ENCODE assay signal across 27 mouse cellular contexts in genomic region chr5:21505159-21505558, GRCm38 (mm10). TPM values are rescaled to one million over a fixed set of nuclear protein-coding genes. Genes with fewer than 3 reads are reported as not detected.
DNase-seq lines count a peak whose midpoint lies in the region; ATAC-seq and TF ChIP-seq lines count a peak whose summit lies in the region.
"Had no signal": no experiment of that assay in that cellular context is flagged by ENCODE, and none has a peak within 500 bp of the region (broad histone marks: within the 10 kb centered on the region; RNA-seq: fewer than 3 reads in every experiment).

No protein-coding gene starts in this region.

- no peak overlapping the region for H3K27ac ChIP-seq in CH12.LX (ENCODE audit: insufficient read depth, low read depth)
- no peak overlapping the region for H3K27ac ChIP-seq in hindbrain, embryonic 11.5 days (ENCODE audit: low read depth, low read length)
- H3K27ac ChIP-seq in hindbrain, embryonic 13.5 days, result no peak overlapping the region
- H3K27ac ChIP-seq: forebrain, embryonic 10.5 days; forebrain, embryonic 13.5 days; heart, adult 2 months; heart, embryonic 10.5 days; heart, embryonic 13.5 days; hindbrain, embryonic 12.5 days; intestine, embryonic 15.5 days had no signal

- peak; percentile 63 for ATAC-seq in megakaryocyte, adult 5-6 weeks (ENCODE audit: poor library complexity, severe bottlenecking)
- no peak for ATAC-seq in hindbrain, embryonic 11.5 days (ENCODE audit: low FRiP score)
- no peak for ATAC-seq in hindbrain, embryonic 13.5 days (ENCODE audit: low FRiP score)
- ATAC-seq: forebrain, embryonic 13.5 days; forebrain, postnatal 0 days; hindbrain, embryonic 16.5 days; intestine, embryonic 15.5 days; Patski had no signal

- TF ChIP-seq POLR2A in CH12.LX (IDR thresholded peaks at IDR 0.05; ENCODE audit: low read depth, low read length), result no peak

- H3K27me3 ChIP-seq in CH12.LX (replicated peaks), result no peaks in the 10 kb centered on the region
- H3K27me3 ChIP-seq in splenic B cell, adult 2 months (ENCODE audit: control insufficient read depth, insufficient read depth, low read length, poor library complexity, severe bottlenecking), result no peaks in the 10 kb centered on the region
- no peaks in the 10 kb centered on the region for H3K27me3 ChIP-seq in hindbrain, embryonic 11.5 days (ENCODE audit: control insufficient read depth, insufficient read depth, low read length)
- H3K27me3 ChIP-seq in hindbrain, embryonic 13.5 days, result no peaks in the 10 kb centered on the region
- H3K27me3 ChIP-seq: forebrain, embryonic 13.5 days; heart, embryonic 13.5 days; hindbrain, embryonic 12.5 days; intestine, embryonic 15.5 days; Patski had no signal

- H3K36me3 ChIP-seq in CH12.LX (replicated peaks in 1 of 2; ENCODE audit: control insufficient read depth in 1 of 2, insufficient read depth in 1 of 2, low read length in 1 of 2), result no peaks in the 10 kb centered on the region
- no peaks in the 10 kb centered on the region for H3K36me3 ChIP-seq in splenic B cell, adult 2 months (ENCODE audit: control insufficient read depth, insufficient read depth, low read length, poor library complexity, severe bottlenecking)
- no peaks in the 10 kb centered on the region for H3K36me3 ChIP-seq in hindbrain, embryonic 11.5 days (ENCODE audit: control insufficient read depth, insufficient read depth, low read length)
- no peaks in the 10 kb centered on the region for H3K36me3 ChIP-seq in hindbrain, embryonic 13.5 days
- H3K36me3 ChIP-seq: forebrain, embryonic 10.5 days; G1E; heart, embryonic 10.5 days; heart, embryonic 13.5 days; hindbrain, embryonic 12.5 days; intestine, embryonic 15.5 days had no signal

- in situ Hi-C loops in CH12.LX (cut with MboI; ENCODE audit: low pct_ligation_motif_present, low pct_unique_long_range_greater_than_20kb, low sequenced_read_pairs), result no loop called here

- DNase-seq in A20 (ENCODE audit: low read depth, low spot score), result peak; percentile 80
- DNase-seq in CH12.LX (ENCODE audit: extremely low read depth), result peak; percentile 35
- DNase-seq in splenic B cell, adult 2 months (ENCODE audit: low read depth, low spot score), result peak; percentile 18
- DNase-seq in hindbrain, embryonic 11.5 days (ENCODE audit: low spot score), result no peak
- no peak for DNase-seq in urinary bladder, postnatal 4 days (ENCODE audit: low spot score in 2 of 2)
- DNase-seq: adrenal gland, adult 2 months; adrenal gland, postnatal 25 days; cerebellum, adult 11-12 months; cerebellum, adult 8-10 months; cerebellum, postnatal 10 days; cerebellum, postnatal 36 days; forebrain, postnatal 0 days; gastrocnemius, postnatal 25 days; heart, adult 2 months; heart, postnatal 14 days; heart, postnatal 4 days had no signal

- peak overlapping the region; percentile 68 for H3K4me2 ChIP-seq in CH12.LX (ENCODE audit: insufficient read depth, low read depth, poor library complexity, severe bottlenecking)
- H3K4me2 ChIP-seq in hindbrain, embryonic 11.5 days (replicated peaks; ENCODE audit: low read depth, low read length), result no peak overlapping the region
- no peak overlapping the region for H3K4me2 ChIP-seq in hindbrain, embryonic 13.5 days
- H3K4me2 ChIP-seq: forebrain, embryonic 13.5 days; heart, embryonic 13.5 days; hindbrain, embryonic 12.5 days; intestine, embryonic 15.5 days had no signal

- H3K9me3 ChIP-seq in CH12.LX (replicated peaks; ENCODE audit: low read length), result no peaks in the 10 kb centered on the region
- H3K9me3 ChIP-seq in hindbrain, embryonic 11.5 days (ENCODE audit: control insufficient read depth, low read length), result no peaks in the 10 kb centered on the region
- no peaks in the 10 kb centered on the region for H3K9me3 ChIP-seq in hindbrain, embryonic 13.5 days
- H3K9me3 ChIP-seq: forebrain, embryonic 10.5 days; forebrain, embryonic 13.5 days; G1E; heart, embryonic 10.5 days; heart, embryonic 13.5 days; hindbrain, embryonic 12.5 days; intestine, embryonic 15.5 days had no signal

- H3K4me3 ChIP-seq in CH12.LX (replicated peaks in 1 of 3; ENCODE audit: low read depth in 2 of 3, low read length in 2 of 3, poor library complexity in 1 of 3), result no peak overlapping the region
- H3K4me3 ChIP-seq in hindbrain, embryonic 11.5 days (ENCODE audit: low read depth, low read length), result no peak overlapping the region
- no peak overlapping the region for H3K4me3 ChIP-seq in hindbrain, embryonic 13.5 days
- H3K4me3 ChIP-seq: forebrain, embryonic 10.5 days; forebrain, embryonic 13.5 days; heart, adult 2 months; heart, embryonic 10.5 days; heart, embryonic 13.5 days; hindbrain, embryonic 12.5 days; intestine, embryonic 15.5 days had no signal

- TF ChIP-seq EP300 in CH12.LX (IDR thresholded peaks at IDR 0.05; ENCODE audit: low read length), result peak; percentile 48; the same call in 1 of the 2 replicates

- dilution Hi-C loops in CH12.LX (cut with MboI; ENCODE audit: extremely low pct_ligation_motif_present, extremely low pct_unique_long_range_greater_than_20kb, low sequenced_read_pairs), result no loop called here

- H3K9ac ChIP-seq in CH12.LX (ENCODE audit: insufficient read depth, low read depth), result no peak overlapping the region
- H3K9ac ChIP-seq in hindbrain, embryonic 11.5 days (ENCODE audit: low read depth, low read length), result no peak overlapping the region
- H3K9ac ChIP-seq in hindbrain, embryonic 13.5 days, result no peak overlapping the region
- H3K9ac ChIP-seq: forebrain, embryonic 13.5 days; forebrain, postnatal 0 days; heart, embryonic 13.5 days; hindbrain, embryonic 12.5 days; intestine, embryonic 15.5 days had no signal

- TF ChIP-seq RAD21 in CH12.LX (IDR thresholded peaks at IDR 0.05; ENCODE audit: low read depth, low read length), result no peak

- WGBS in hindbrain, embryonic 11.5 days, result 87% methylated on average over 8 of the region's 8 CpGs
- WGBS in hindbrain, embryonic 13.5 days, result 85% methylated on average over 8 of the region's 8 CpGs

- no peak for TF ChIP-seq CTCF in CH12.LX (conservative IDR thresholded peaks at IDR 0.05 in 1 of 2, IDR thresholded peaks at IDR 0.05 in 1 of 2; ENCODE audit: low read depth in 2 of 2, low read length in 2 of 2)

- H3K79me2 ChIP-seq in CH12.LX (replicated peaks; ENCODE audit: control insufficient read depth, extremely low read depth, insufficient read depth, poor library complexity, severe bottlenecking), result no peaks in the 10 kb centered on the region

- H3K4me1 ChIP-seq in CH12.LX (ENCODE audit: control insufficient read depth in 1 of 2, insufficient read depth in 2 of 2), result peaks cover 13 to 41% of the 10 kb centered on the region in 2 experiments
- H3K4me1 ChIP-seq in hindbrain, embryonic 11.5 days (replicated peaks; ENCODE audit: control insufficient read depth, insufficient read depth, low read length), result no peaks in the 10 kb centered on the region
- no peaks in the 10 kb centered on the region for H3K4me1 ChIP-seq in hindbrain, embryonic 13.5 days (replicated peaks)
- H3K4me1 ChIP-seq: forebrain, embryonic 10.5 days; forebrain, embryonic 13.5 days; heart, embryonic 10.5 days; heart, embryonic 13.5 days; hindbrain, embryonic 12.5 days had no signal

TF ChIP-seq in CH12.LX, 34 proteins besides CTCF, POLR2A, EP300 and RAD21:
- no peak for TF ChIP-seq MAZ (IDR thresholded peaks at IDR 0.05; ENCODE audit: low read depth, low read length)
- TF ChIP-seq JUND (conservative IDR thresholded peaks at IDR 0.05; ENCODE audit: low read depth, low read length), result no peak
- TF ChIP-seq USF1 (IDR thresholded peaks at IDR 0.05; ENCODE audit: low read depth, low read length), result no peak
- TF ChIP-seq HCFC1 (IDR thresholded peaks at IDR 0.05; ENCODE audit: low read depth, low read length), result no peak
- TF ChIP-seq ZC3H11A (IDR thresholded peaks at IDR 0.05; ENCODE audit: low read depth, low read length), result no peak
- TF ChIP-seq ELF1 (IDR thresholded peaks at IDR 0.05; ENCODE audit: low read depth, low read length), result 0 out of 2 replicates have a peak, but pooled peaks have one; percentile 23
- TF ChIP-seq JUN (IDR thresholded peaks at IDR 0.05; ENCODE audit: insufficient read depth, low read depth, low read length), result no peak
- no peak for TF ChIP-seq NRF1 (IDR thresholded peaks at IDR 0.05; ENCODE audit: low read depth, low read length)
- TF ChIP-seq MEF2A (IDR thresholded peaks at IDR 0.05; ENCODE audit: borderline replicate concordance, low read depth, low read length), result no peak
- peak; percentile 68 for TF ChIP-seq TCF12 (IDR thresholded peaks at IDR 0.05; ENCODE audit: low read depth, low read length)
- no peak for TF ChIP-seq CHD2 (IDR thresholded peaks at IDR 0.05; ENCODE audit: low read length)
- no peak for TF ChIP-seq MAX (IDR thresholded peaks at IDR 0.05; ENCODE audit: low read length)
- peak; percentile 61; the same call in 1 of the 2 replicates for TF ChIP-seq IRF4 (IDR thresholded peaks at IDR 0.05; ENCODE audit: low read depth, low read length)
- TF ChIP-seq UBTF (IDR thresholded peaks at IDR 0.05; ENCODE audit: low read depth, low read length), result no peak
- TF ChIP-seq ETS1 (conservative IDR thresholded peaks at IDR 0.05; ENCODE audit: low read depth, low read length), result no peak
- no peak for TF ChIP-seq POLR2AphosphoS2 (IDR thresholded peaks at IDR 0.05; ENCODE audit: low read depth, low read length)
- TF ChIP-seq ZKSCAN1 (IDR thresholded peaks at IDR 0.05; ENCODE audit: borderline replicate concordance, low read depth, low read length), result no peak
TF ChIP-seq in CH12.LX: peak in this region for 3.

RNA-seq across cellular contexts. Expression of gene Lrrc17, which starts 38.2 kb away (rescaled TPM):
- not detected in 2 replicates for total RNA-seq in CH12.LX (2012; rRNA removed)
- not detected in 2 replicates for total RNA-seq in CH12.LX (2014; rRNA removed)
- not detected in 2 replicates for polyA plus RNA-seq in CH12.LX (2012; ENCODE audit: insufficient read length, low read depth)
- not detected in 2 replicates for total RNA-seq in megakaryocyte, adult 5-6 weeks (2015)
- not detected in 2 replicates for total RNA-seq in megakaryocyte, adult 5-6 weeks (2017)
- 23.6 and 27.3 TPM in 2 replicates for polyA plus RNA-seq in hindbrain, embryonic 11.5 days (2014; fragmentation: Nextera tagmentation; extraction: Ambion mirVana)
- 8.4 and 11.2 TPM in 2 replicates for polyA plus RNA-seq in hindbrain, embryonic 13.5 days (2015; fragmentation: Nextera tagmentation; extraction: Ambion mirVana)
- polyA plus RNA-seq: G1E, Patski had no signal

Comparison
In these comparisons a context has a peak if more than half of its experiments do, and no peak if none do; other contexts are left out.
1. DNase-seq: peak in A20 (single experiment), CH12.LX (single experiment) and splenic B cell, adult 2 months (single experiment); none in hindbrain, embryonic 11.5 days (single experiment) and urinary bladder, postnatal 4 days (0 of 2).